Mouse (Mus musculus): Measurements from ENCODE around the gene Zfp609.

- TF ChIP-seq CTCF (IDR thresholded peaks at IDR 0.05) = no peak
- TF ChIP-seq POLR2A (IDR thresholded peaks at IDR 0.05; ENCODE audit: insufficient read depth, low read depth, low read length) = no peak
Observed at GRCm38 (mm10) chr9:65743322-65743721, 84.0 kb downstream of the Zfp609 start.

All from heart, adult 2 months (tissue).